Mouse (Mus musculus) brown adipose tissue, adult 24 weeks (tissue): ENCODE data around the gene Kng1. TPM values are rescaled to one million over a fixed set of nuclear protein-coding genes. Genes with fewer than 3 reads are reported as not detected.
"Not testable (repeated sequence)": the region's sequence is repeated elsewhere in the genome, so short reads cannot be mapped to it uniquely, and the experiment has no call there.

Experiments used
- H3K27ac ChIP-seq: fragments of 200-500 bp; replicated peaks from 2 replicates; pipeline ENCODE4 v1.5.1; 2012; ENCODE audit warnings: low read depth, mild to moderate bottlenecking, low read length
- H3K4me1 ChIP-seq: fragments of 200-500 bp; 2 replicates; pipeline ENCODE4 v1.6.1; 2012; ENCODE audit warnings: low read length, mixed read lengths; ENCODE audit not compliant: control insufficient read depth, insufficient read depth, insufficient read length
- H3K4me3 ChIP-seq: fragments of 200-500 bp; 2 replicates; pipeline ENCODE4 v1.5.1; 2012; ENCODE audit warnings: low read depth, mild to moderate bottlenecking, low read length, moderate library complexity; ENCODE audit not compliant: insufficient read depth
- polyA plus RNA-seq: library from polyadenylated mRNA; stranded (reverse); fragments of >200 nt; gene quantifications from 2 replicates; pipeline ENCODE4 v1.2.4, GENCODE M21; 2012; ENCODE audit not compliant: missing spikeins, insufficient read depth, insufficient read length

The Kng1 gene
- 0.88 and 1.6 TPM in 2 replicates for polyA plus RNA-seq

DNA sequence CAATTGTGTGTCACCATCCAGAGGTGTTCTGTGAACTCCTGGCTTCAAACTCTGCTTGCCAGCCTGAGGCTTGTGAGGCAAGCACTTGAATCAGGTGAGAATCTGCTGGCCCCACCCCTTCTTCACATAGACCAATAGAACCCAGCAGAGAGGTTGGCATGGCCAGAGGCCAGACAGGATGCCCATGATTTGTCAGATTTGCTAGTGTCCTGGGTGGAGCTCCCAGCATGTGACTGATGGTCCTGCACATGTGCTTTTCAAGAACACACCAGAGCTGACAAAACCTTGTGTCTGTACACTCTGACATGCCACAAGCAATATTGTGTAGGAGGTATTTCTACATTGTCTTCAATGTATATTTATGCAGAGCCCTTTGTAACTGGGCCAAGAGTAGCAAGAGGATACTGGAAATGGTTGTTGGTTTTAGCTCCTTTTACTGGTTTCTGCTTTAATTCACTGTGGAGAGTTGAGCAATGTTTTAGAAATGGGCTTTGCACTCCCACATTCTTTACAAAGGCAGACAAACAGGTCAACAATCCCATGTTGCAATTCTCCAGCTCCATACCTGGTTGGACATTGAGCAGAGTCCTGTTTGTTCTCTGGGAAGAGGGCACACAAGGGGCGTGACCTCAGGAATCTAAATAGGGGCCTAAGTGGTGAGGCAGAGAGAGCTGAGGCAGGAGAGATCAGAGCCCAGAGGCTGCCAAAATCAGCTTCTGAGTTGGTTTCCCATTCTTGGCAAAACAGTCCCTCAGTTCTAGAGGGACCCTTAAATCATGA, at the start of gene Kng1:
Kng1 (plus strand) TSS at position 198 of the 780 bp plus-strand sequence.
- H3K4me3 ChIP-seq, H3K27ac ChIP-seq, H3K4me1 ChIP-seq: not testable (repeated sequence)

DNA sequence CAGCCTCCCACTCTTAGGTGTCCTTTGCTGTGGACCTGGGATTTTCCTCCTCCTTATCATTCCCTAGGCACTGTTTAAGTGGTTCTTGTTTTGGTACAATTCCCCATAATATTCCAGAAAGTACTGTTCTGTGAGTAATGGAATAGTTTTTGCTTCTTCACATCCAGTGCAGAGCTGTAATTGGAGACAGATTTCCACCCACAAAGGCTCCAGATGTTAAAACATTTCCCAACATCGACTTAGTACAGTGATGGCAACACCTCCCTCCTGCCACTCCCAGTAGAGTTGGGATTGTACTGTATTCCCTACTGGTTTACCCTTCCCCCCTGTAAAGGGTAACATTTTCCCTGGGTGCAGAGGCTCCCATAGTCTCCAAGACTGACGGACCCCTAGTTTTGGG, 43.9 kb upstream of the Kng1 start:
- not testable (repeated sequence) for H3K27ac ChIP-seq, H3K4me1 ChIP-seq, H3K4me3 ChIP-seq

DNA sequence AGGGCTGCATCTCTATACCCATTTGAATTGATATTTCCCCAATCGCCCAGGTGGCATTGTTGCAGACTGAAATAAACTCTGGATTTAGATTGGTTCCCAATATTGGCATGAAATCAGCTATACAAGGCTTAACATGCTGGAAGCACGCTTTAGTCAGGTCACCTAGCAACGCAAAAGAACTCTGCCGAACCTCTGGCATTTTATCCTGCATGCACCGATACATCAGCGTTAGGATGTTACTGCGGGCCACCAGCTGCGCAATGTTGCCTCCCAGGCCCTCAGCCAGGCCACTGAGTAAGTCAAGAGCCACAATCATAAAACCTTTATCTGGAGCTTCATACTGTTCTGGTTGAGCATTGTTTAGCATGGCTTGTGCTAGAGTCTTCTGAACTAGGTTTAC, 43.0 kb upstream of the Kng1 start:
- not testable (repeated sequence) for H3K4me3 ChIP-seq, H3K4me1 ChIP-seq, H3K27ac ChIP-seq

DNA sequence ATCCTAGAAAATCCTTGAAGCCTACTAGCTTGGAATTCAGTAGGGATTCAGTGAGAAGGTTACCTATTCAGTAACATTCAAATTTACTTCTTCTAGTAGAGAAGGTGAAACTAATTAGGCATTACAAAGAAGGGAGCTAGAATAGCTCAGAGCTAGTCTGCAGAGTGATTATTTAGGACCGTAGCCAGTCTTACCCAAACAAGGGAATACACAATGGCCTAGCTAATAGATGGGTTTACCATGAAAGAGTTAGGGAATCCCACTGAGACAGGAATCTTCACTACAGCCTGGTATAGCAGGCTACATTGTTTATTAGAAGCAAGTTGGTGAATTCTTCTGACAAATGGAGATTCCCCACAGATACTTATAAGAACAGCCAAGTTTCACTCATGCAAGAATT, 37.1 kb upstream of the Kng1 start:
- not testable (repeated sequence) for H3K27ac ChIP-seq, H3K4me3 ChIP-seq, H3K4me1 ChIP-seq

DNA sequence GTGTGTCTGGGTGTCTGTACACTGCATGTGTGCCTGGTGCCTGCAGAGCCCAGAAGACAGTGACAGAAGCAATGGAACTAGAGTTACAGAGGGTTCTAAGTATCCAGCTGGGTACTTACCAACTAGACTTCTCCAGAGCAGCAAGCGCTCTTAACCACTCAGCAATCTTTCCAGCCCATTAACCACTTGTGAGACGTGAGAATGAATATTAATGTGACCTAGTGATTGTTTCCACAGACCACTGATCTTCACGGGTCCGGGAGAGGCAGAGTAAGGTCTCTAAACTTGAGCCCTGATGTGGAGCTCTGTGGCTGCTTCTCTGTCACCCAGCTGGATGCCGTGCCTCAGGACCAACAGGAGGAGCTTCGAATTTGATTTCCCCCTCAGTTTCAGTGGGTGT, 32.6 kb upstream of the Kng1 start:
- H3K27ac ChIP-seq, result no peak overlapping the region
- no peaks in the 10 kb centered on the region for H3K4me1 ChIP-seq
- H3K4me3 ChIP-seq, result no peak overlapping the region

DNA sequence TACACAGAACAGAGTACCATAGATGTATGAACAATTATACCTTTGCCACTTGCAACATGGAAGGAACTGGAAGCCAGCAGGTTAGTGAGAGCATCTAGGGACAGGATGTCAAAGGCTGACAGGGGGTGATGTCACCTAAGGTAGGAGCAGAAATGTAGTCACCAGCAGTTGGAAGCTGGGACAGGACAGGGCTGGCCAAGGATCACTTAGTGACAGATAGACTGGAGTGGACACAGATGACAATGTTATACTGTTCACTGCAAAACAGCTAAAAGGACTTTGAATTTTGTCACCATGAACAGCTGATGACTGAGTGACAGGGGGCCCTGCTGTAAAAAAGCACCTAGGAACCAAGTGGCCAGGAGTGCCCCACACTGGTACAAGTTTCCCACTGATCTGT, 31.1 kb upstream of the Kng1 start:
- no peak overlapping the region for H3K4me3 ChIP-seq
- no peaks in the 10 kb centered on the region for H3K4me1 ChIP-seq
- H3K27ac ChIP-seq, result no peak overlapping the region

DNA sequence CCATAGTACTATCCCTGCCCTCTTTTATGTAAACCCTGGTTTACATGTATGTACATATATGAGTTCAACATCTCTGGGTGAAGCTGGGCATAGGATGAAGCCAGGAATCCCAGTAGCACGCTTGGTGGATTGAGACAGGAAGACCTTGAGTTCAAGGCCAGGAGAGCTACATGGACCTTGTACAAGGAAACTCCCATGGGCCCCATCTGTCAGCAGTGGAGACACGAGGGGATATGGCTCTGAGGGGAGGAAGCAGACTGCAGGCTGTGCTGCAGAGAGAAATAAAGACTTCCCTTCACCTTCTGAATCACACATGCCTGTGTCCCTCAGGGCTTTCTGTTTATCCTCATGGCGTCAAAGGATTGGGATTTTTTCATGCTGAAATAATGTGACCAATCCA, 30.3 kb upstream of the Kng1 start:
- not testable (repeated sequence) for H3K4me3 ChIP-seq, H3K27ac ChIP-seq, H3K4me1 ChIP-seq

DNA sequence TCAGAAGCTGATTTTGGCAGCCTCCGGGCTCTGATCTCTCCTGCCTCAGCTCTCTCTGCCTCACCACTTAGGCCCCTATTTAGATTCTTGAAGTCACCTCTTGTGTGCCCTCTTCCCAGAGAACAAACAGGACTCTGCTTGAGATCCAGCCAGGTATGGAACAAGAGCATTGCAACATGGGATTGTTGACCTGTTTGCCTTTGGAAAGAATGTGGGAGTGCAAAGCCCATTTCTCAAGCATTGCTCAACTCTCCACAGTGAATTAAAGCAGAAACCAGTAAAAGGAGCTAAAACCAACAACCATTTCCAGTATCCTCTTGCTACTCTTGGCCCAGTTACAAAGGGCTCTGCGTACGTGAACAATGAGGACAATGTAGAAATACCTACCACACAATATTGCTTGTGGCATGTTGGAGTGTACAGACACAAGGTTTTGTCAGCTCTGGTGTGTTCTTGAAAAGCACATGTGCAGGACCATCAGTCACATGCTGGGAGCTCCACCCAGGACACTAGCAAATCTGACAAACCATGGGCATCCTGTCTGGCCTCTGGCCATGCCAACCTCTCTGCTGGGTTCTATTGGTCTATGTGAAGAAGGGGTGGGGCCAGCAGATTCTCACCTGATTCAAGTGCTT, 28.6 kb upstream of the Kng1 start, which contains the start of gene Kng2:
Kng2 (minus strand) TSS at position 517 of the 635 bp plus-strand sequence.
- H3K27ac ChIP-seq, result peak within 1 kb of the TSS; percentile 72
- H3K4me1 ChIP-seq, result not testable (repeated sequence)
- H3K4me3 ChIP-seq, result peak within 1 kb of the TSS; percentile 56

DNA sequence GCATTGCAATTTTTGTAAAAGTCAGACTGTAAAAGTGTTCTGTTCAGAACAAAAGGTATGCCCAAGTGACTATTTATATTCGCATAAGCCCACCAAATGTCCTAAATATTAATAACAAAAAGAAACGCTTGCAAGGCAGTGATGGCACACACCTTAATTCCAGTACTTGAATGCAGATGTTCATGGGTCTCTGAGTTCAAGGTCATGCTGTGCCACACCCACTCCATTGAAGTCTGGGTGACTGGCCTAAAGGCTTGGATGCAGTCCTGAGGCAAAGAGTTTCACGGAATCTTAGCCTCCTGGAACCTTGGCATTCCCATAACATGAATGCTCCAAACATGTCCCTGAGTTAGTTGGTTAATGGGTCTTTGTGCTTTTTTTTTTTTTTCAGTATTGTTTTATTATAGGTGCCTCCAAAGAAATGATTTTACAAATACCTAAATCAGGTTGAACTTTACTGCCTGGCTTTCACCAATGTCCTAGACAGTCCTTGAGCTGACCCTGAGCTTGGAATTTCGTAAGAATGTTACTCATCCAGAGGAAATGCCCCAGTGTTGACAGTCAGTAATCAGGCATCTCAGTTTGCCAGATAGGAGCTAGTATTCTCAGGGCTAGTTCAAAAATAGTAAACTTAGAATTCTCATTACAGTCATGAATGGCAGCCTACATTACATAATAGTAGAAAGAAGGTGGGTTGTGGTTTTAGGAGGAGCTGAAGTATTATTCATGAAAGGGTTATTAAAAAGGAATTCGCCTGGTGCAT, 26.8 kb upstream of the Kng1 start:
- Histone ChIP-seq H3K4me3 (no peak overlapping the region), H3K27ac (peak overlapping the region; percentile 85), H3K4me1 (no peaks in the 10 kb centered on the region)

DNA sequence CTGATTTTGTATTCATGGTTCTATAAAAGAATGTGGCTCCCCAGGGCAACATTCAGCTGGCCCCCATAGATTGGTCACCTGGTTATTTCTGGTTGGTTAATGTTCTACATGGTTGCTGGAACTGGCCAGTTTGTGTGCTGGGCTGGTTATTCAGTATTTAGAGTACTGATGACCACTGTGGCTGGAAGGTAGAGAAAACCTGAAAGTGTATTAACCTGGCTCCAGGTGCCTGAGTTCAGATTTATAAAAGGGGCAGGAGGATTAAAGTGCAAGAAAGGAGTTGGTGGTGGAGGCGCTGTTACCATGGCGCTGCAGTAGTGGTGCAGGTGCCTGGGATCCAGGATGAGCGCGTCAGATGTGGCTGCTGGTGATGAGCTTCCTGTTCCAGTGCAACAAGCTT, 24.0 kb upstream of the Kng1 start:
- Histone ChIP-seq H3K27ac (no peak overlapping the region), H3K4me1 (no peaks in the 10 kb centered on the region), H3K4me3 (no peak overlapping the region)

DNA sequence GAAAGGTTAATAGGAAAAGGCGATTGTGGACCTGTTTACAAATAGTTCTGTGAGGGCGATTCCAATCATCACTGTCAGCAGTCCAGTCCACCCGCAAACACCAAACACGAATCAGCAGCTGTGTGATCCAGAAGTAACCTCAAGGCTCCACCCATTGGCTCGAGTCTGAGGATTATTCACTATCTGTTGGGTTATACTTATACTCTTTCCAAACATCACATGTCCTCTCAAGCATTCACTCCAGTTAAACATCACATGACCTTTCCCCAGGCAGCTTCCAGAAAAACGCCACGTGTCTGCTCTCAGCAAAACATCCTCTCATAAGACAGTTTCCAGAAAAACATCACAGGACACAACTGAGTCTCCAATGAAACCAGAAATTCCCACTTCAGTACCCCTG, 19.9 kb upstream of the Kng1 start:
- H3K4me3 ChIP-seq, result no peak overlapping the region
- H3K4me1 ChIP-seq, result no peaks in the 10 kb centered on the region
- no peak overlapping the region for H3K27ac ChIP-seq

DNA sequence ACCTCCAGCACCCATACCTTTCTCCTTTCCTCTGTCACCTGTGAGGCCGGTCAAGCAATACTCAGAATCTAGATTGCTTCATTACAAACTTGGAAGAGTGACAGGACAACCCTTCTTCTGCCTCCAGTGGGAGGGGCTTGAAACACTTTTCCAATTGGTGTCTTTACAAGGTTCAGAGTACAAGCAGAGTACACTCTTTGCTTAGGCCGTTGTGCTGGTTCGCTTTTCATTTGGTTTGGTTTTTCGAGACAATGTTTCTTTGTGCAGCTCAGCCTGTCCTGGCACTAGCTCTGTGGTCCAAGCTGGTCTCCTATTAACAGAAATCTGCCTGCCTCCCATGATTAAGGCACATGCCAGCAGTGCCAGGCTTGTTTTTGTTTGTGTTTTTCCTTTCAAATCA, 18.4 kb upstream of the Kng1 start:
- Histone ChIP-seq H3K4me1 (no peaks in the 10 kb centered on the region), H3K27ac (no peak overlapping the region), H3K4me3 (no peak overlapping the region)

DNA sequence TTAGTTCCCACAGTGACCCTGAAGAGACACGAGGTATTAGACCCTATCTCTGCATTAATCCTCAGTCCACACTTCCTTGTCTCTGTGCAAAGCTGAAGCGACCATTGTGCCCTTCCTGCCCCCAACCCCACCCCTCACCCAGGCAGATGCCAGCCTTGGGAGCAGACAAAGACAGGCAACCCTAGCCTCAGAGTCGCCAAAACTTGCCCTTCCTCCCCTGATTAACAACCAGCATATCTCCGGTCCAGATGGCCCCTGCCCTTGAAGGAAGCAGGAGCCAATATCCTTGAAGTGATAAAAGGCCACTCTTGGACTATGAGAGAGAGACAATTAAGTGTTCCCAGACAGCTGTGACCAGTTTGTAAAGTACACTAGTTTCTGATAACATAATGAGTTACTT, 16.8 kb upstream of the Kng1 start:
- no peaks in the 10 kb centered on the region for H3K4me1 ChIP-seq
- no peak overlapping the region for H3K4me3 ChIP-seq
- H3K27ac ChIP-seq, result no peak overlapping the region

DNA sequence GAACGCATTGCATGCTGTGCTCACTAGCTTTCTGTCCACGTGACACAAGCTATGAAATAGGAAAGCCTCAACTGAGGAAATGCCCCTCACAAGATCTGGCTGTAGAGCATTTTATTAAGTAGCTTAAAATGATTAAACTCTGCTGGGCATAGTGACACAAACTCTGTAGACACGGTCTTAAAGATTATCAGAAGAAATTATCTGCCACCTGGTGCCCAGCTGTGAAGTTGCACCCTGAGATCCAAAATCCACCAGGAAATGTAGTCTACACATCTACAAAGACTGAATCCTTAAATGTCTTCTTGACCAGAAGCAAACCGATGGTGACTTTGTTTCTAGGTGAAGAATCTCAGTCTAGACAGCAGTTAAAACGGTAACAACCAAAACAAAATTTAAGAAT, 11.3 kb upstream of the Kng1 start:
- no peaks in the 10 kb centered on the region for H3K4me1 ChIP-seq
- H3K27ac ChIP-seq, result no peak overlapping the region
- H3K4me3 ChIP-seq, result no peak overlapping the region

DNA sequence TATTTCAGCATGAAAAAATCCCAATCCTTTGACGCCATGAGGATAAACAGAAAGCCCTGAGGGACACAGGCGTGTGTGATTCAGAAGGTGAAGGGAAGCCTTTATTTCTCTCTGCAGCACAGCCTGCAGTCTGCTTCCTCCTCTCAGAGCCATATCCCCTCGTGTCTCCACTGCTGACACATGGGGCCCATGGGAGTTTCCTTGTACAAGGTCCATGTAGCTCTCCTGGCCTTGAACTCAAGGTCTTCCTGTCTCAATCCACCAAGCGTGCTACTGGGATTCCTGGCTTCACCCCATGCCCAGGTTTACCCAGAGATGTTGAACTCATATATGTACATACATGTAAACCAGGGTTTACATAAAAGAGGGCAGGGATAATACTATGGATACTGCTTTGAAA, 2.0 kb downstream of the Kng1 start:
- not testable (repeated sequence) for H3K4me1 ChIP-seq, H3K27ac ChIP-seq, H3K4me3 ChIP-seq
